Mouse (Mus musculus): ENCODE measurements around the gene Foxj3. TPM values are rescaled to one million over a fixed set of nuclear protein-coding genes. Genes with fewer than 3 reads are reported as not detected.
"Not testable (repeated sequence)": the region's sequence is repeated elsewhere in the genome, so short reads cannot be mapped to it uniquely, and the experiment has no call there.

Foxj3 gene
- total RNA-seq, 2 experiments from 2014 or later, result 29.9 to 36.4 TPM

DNA sequence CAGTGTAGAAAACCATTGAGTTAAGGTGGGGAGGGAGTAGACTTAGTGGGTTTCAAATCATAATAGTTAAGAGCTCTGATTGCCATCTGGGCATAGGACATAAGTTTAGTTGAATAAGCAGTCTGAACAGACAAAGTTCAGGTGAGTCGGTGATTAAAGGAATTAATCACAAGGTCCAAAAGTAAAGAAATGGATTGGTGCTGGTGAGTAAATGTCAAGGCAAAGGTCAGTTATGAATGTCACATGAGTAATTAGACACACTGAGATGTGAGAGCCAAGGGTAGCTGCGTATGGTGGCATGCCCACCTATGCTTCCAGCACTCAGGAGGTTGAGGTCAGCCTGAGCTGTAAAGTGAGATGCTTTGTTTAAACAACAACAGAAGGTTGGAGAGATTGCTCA lies 52.6 kb downstream of the Foxj3 start:
- intact Hi-C loops (cut with DNase I), result no loop called here
- peak; percentile 20 for DNase-seq

GRCm38 (mm10) chr4:119590027-119590426 lies 53.2 kb downstream of the Foxj3 start:
- intact Hi-C loops (cut with DNase I), result no loop called here

More for the DNA sequence above, 52.6 kb downstream of the Foxj3 start:
- Histone ChIP-seq H3K4me3 (no peak overlapping the region), H3K27ac (peak overlapping the region; percentile 48)
- no peak for TF ChIP-seq CTCF (IDR thresholded peaks at IDR 0.05)

GRCm38 (mm10) chr4:119592479-119592878 lies 55.7 kb downstream of the Foxj3 start:
- DNase-seq, result no peak
- H3K27ac ChIP-seq, result no peak overlapping the region
- intact Hi-C loops (cut with DNase I), result no loop called here
- TF ChIP-seq CTCF (IDR thresholded peaks at IDR 0.05), result no peak
- no peak overlapping the region for H3K4me3 ChIP-seq

More at GRCm38 (mm10) chr4:119590027-119590426, 53.2 kb downstream of the Foxj3 start:
- TF ChIP-seq CTCF (IDR thresholded peaks at IDR 0.05), result no peak
- Histone ChIP-seq H3K27ac (peak overlapping the region; percentile 48; the same call in 1 of the 2 replicates), H3K4me3 (no peak overlapping the region)
- no peak for DNase-seq

GRCm38 (mm10) chr4:119594331-119594730 lies 57.5 kb downstream of the Foxj3 start:
- no peak overlapping the region for H3K27ac ChIP-seq
- TF ChIP-seq CTCF (IDR thresholded peaks at IDR 0.05), result no peak
- intact Hi-C loops (cut with DNase I), result no loop called here

DNA sequence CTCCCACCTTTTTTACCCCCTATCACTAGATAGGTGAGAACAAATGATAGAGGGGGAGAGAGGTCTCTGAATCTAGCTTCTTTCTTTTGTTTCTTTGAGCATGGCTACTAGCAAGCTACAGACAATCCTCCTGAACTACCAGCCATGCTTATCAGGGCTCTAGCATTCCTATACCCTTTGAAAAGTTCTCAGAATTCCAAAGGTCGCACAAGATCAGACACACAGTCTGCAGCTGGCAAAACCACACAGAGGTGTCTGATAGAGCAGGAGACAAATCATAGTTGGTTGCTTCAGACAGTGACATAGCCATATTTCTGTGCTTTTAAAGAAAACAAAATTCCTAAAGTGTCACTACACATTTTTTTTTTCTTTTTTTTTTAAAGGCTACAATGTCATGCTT lies 62.8 kb downstream of the Foxj3 start:
- no peak overlapping the region for H3K27ac ChIP-seq
- no peak overlapping the region for H3K4me3 ChIP-seq
- intact Hi-C loops (cut with DNase I), result no loop called here
- TF ChIP-seq CTCF (IDR thresholded peaks at IDR 0.05), result no peak
- no peak for DNase-seq

More at GRCm38 (mm10) chr4:119594331-119594730, 57.5 kb downstream of the Foxj3 start:
- H3K4me3 ChIP-seq, result no peak overlapping the region
- DNase-seq, result no peak

DNA sequence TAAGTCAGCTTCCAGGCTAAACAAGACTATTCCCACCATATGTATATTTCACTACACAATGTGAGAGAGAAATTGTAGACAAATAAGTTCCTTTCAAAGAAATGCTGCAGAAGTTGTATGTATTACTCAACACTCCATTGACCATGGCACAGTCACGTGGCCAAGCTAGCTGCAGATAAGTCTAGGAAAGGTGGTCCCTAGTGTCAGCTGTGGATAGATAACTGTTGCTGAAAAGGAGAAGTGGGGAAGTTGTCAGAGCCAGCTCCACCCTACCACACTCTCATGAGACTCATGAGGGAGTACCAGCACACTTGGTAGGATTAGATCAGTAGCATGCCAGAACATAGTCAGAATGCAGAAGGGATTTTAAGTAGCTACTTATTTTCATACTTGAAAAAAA lies 72.7 kb downstream of the Foxj3 start:
- no peak overlapping the region for H3K4me3 ChIP-seq
- H3K27ac ChIP-seq, result no peak overlapping the region
- intact Hi-C loops (cut with DNase I), result no loop called here
- DNase-seq, result no peak
- TF ChIP-seq CTCF (IDR thresholded peaks at IDR 0.05), result no peak

GRCm38 (mm10) chr4:119614078-119614477 lies 77.3 kb downstream of the Foxj3 start:
- no peak overlapping the region for H3K4me3 ChIP-seq
- no peak overlapping the region for H3K27ac ChIP-seq
- no peak for TF ChIP-seq CTCF (IDR thresholded peaks at IDR 0.05)
- no peak for DNase-seq
- intact Hi-C loops (cut with DNase I), result no loop called here

- TF ChIP-seq CTCF (IDR thresholded peaks at IDR 0.05), result no peak
- no peak for DNase-seq
- no peak overlapping the region for H3K4me3 ChIP-seq
- intact Hi-C loops (cut with DNase I), result no loop called here
- no peak overlapping the region for H3K27ac ChIP-seq
These were observed 77.9 kb downstream of the Foxj3 start for GRCm38 (mm10) chr4:119614724-119615123.

DNA sequence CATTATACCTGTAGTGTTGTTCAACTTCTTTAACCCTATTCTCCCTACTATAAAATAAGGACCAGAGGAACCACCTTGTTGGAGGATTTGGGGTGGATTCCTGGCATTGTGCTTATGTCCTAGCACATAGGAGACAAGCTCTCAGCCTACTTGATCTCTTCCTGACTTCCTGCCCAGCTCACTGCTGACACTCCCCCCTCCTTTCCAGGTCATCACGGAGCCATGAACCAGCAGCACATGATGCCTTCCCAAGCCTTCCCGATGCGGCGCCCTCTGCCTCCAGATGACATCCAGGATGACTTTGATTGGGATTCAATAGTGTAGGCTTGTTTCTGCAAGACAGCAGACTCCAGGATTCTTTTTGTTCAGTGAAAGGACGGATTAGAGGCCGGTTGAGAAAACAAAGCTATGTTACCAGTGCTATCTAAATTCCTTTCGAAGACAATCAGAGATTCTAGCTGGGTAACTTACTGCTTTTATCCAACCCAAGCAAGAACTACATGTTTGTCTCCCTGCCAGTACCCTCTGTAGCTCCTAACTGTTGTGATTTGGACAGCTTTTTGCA lies 89.4 kb downstream of the Foxj3 start:
- no peak for TF ChIP-seq CTCF (IDR thresholded peaks at IDR 0.05)
- no peak overlapping the region for H3K4me3 ChIP-seq
- no peak overlapping the region for H3K27ac ChIP-seq
- DNase-seq, result no peak
- intact Hi-C loops (cut with DNase I), result loop anchor here (5.0 kb wide), 2 partner anchors 89 to 199 kb away; partner anchors contain the start of genes Foxj3 and Frg2f1

DNA sequence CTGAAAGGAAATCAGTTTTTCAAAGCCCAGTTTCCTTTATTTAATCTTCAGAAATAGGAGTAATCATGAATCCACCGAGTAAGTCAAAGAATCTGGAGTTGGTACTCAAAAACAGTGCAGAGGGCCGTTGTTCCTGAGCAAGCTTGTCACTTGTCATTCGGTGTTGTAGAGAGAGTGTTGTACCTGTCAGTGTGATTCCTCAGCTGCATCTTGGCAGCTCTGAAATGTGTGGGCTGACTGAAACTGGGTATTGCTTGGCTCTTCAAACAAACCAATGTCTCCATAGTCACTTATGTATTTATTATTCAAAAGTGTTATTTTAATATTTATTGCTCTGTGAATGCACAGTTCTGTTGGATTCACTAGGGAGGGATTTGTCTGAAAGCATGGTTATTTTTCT lies 90.1 kb downstream of the Foxj3 start:
- Histone ChIP-seq H3K4me3 (no peak overlapping the region), H3K27ac (no peak overlapping the region)
- DNase-seq, result no peak
- no peak for TF ChIP-seq CTCF (IDR thresholded peaks at IDR 0.05)
- intact Hi-C loops (cut with DNase I), result loop anchor here (5.0 kb wide), 2 partner anchors 90 to 200 kb away; partner anchors contain the start of genes Foxj3 and Frg2f1

DNA sequence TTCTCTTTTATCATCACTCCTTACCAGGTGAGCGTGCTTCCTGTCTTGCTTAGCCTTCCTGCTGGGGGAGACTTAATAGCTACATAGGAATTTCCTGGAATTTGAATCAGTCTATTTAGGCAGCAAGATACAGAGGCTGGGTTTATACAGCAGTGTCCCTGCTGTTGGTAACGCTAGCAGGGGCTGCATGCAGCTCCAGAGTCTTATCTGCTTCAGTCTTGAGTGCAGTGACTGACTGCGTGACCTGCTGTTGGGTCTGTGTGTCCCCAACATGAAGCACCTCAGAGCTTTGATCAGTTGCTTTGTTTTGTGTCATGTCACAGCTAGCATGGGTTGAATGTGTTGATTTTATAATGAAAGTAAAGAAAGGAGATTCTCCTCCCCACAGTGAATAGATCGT lies 90.5 kb downstream of the Foxj3 start:
- TF ChIP-seq CTCF (IDR thresholded peaks at IDR 0.05), result no peak
- H3K27ac ChIP-seq, result no peak overlapping the region
- intact Hi-C loops (cut with DNase I), result loop anchor here (5.0 kb wide), 2 partner anchors 90 to 200 kb away; partner anchors contain the start of genes Foxj3 and Frg2f1
- no peak for DNase-seq
- no peak overlapping the region for H3K4me3 ChIP-seq

DNA sequence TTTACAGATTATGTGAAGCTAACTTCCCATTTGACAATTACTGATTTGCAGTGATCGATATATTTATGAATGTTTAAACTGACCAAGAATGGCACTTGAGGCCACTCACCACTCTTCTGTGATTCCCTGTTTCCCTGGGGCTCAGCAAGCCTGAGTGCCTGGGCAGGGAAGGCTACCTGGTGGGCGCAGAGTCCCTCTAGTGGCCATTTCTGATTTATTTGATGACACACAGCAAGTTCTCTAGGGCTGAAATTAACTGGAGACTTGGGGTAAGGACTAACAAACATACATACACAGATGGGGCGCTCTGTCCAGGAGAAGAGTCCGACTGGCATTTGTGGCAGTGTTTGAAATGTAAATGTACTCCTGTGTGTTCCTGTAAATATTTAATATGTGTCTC lies 91.6 kb downstream of the Foxj3 start:
- intact Hi-C loops (cut with DNase I), result loop anchor here (5.0 kb wide), 2 partner anchors 91 to 201 kb away; partner anchors contain the start of genes Foxj3 and Frg2f1
- not testable (repeated sequence) for H3K4me3 ChIP-seq, H3K27ac ChIP-seq, DNase-seq
- TF ChIP-seq CTCF (IDR thresholded peaks at IDR 0.05), result peak; percentile 40

- DNase-seq, result peak; percentile 53
These were observed 94.5 kb downstream of the Foxj3 start for GRCm38 (mm10) chr4:119631115-119631919.

More at GRCm38 (mm10) chr4:119631115-119631919, 94.5 kb downstream of the Foxj3 start:
- peak; percentile 72 for TF ChIP-seq CTCF (IDR thresholded peaks at IDR 0.05)
- no peak overlapping the region for H3K4me3 ChIP-seq
- no peak overlapping the region for H3K27ac ChIP-seq
- intact Hi-C loops (cut with DNase I), result loop anchor here (1.0 kb wide), 1 partner anchor 36 kb away; no protein-coding TSS in a partner anchor

Data from gastrocnemius, adult 2 months (tissue).